Mouse (Mus musculus) stomach, postnatal 0 days (tissue): ENCODE results near the gene Glb1l.

Source experiments
- CTCF ChIP-seq: IDR thresholded peaks from 2 replicates; pipeline ENCODE4 v1.5.1; 2016; ENCODE audit warnings: antibody characterized with exemption, low read depth, mild to moderate bottlenecking, moderate library complexity
- EP300 ChIP-seq: optimal IDR thresholded peaks from 2 replicates; pipeline ENCODE3; 2016; ENCODE audit warnings: antibody characterized with exemption

DNA sequence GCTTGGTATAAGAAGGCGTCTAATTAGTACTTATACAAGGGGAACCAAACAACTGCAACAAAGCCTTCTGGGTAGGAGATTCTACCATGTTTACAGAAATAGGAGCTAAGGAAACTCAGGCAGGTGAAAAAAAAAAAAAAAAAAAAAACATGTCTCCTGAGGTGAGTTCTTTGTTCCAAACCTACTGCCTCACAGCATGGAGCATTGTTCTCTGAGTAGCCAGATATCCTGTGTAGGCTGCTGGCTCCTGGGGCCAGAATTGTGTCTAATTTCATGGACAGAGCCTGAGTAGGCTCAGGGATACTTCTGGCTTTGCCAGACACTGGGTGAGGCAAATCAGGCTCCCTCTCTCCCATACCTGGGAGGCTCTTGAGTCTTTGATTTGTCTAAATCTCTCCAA lies 17.0 kb upstream of the Glb1l start:
- TF ChIP-seq CTCF = no peak
- TF ChIP-seq EP300 = no peak
